Mouse (Mus musculus) MEL (cell line): ENCODE results near the gene Slc6a20b. TPM values are rescaled to one million over a fixed set of nuclear protein-coding genes. Genes with fewer than 3 reads are reported as not detected.

Source experiments
- DNase-seq: peaks from one replicate; pipeline ENCODE4 v3.0.0; 2011; ENCODE audit warnings: low read depth, low spot score
- H3K27ac ChIP-seq: 2 replicates; pipeline ENCODE4 v1.5.1; 2012; ENCODE audit warnings: low read depth, mild to moderate bottlenecking, control low read depth, low read length, moderate library complexity; ENCODE audit not compliant: control insufficient read depth
- H3K27me3 ChIP-seq, 2 experiments: fragments of 150-350 bp in 1 of 2; sonication (generic) in 1 of 2; 2 replicates each; pipeline ENCODE4 v1.6.1; 2012; ENCODE audit warnings: low read length in 2 of 2, mild to moderate bottlenecking in 2 of 2, improper control_type of control experiment in 1 of 2, moderate library complexity in 1 of 2; ENCODE audit not compliant: insufficient read depth in 2 of 2, control insufficient read depth in 1 of 2
- H3K36me3 ChIP-seq, 2 experiments: 2 replicates each; pipeline ENCODE4 v1.6.1; 2012 to 2014; ENCODE audit warnings: low read length in 2 of 2, improper control_type of control experiment in 1 of 2, inconsistent platforms in 1 of 2, mild to moderate bottlenecking in 1 of 2; ENCODE audit not compliant: insufficient read depth in 2 of 2, control insufficient read depth in 1 of 2
- H3K4me1 ChIP-seq, 2 experiments: fragments of 150-350 bp in 1 of 2; sonication (generic) in 1 of 2; 2 replicates each; pipeline ENCODE4 v1.6.1; 2012; ENCODE audit warnings: low read length in 2 of 2, improper control_type of control experiment in 1 of 2, mild to moderate bottlenecking in 1 of 2; ENCODE audit not compliant: insufficient read depth in 2 of 2, control insufficient read depth in 1 of 2
- H3K4me3 ChIP-seq, 2 experiments: fragments of 150-350 bp in 1 of 2; sonication (generic) in 1 of 2; 2 replicates each; pipeline ENCODE4 v1.5.1; 2012; ENCODE audit warnings: low read depth in 2 of 2, low read length in 2 of 2, mild to moderate bottlenecking in 2 of 2, moderate library complexity in 2 of 2, control low read depth in 1 of 2, improper control_type of control experiment in 1 of 2; ENCODE audit not compliant: control insufficient read depth in 1 of 2, insufficient read depth in 1 of 2
- H3K79me2 ChIP-seq: 2 replicates; pipeline ENCODE4 v1.6.1; 2012; ENCODE audit warnings: mild to moderate bottlenecking, low read length, moderate library complexity; ENCODE audit not compliant: control insufficient read depth, poor library complexity, insufficient read depth
- H3K9ac ChIP-seq: 2 replicates; pipeline ENCODE4 v1.6.1; 2012; ENCODE audit warnings: low read depth, mild to moderate bottlenecking, control low read depth, low read length, moderate library complexity; ENCODE audit not compliant: control insufficient read depth, poor library complexity, severe bottlenecking
- H3K9me3 ChIP-seq: fragments of 150-350 bp; sonication (generic); replicated peaks from 2 replicates; pipeline ENCODE4 v1.6.1; 2012; ENCODE audit warnings: mild to moderate bottlenecking, low read length, improper control_type of control experiment, moderate library complexity; ENCODE audit not compliant: insufficient read depth
- CHD2 ChIP-seq: IDR thresholded peaks from 2 replicates; pipeline ENCODE4 v1.6.1; 2011; ENCODE audit warnings: low read length, improper control_type of control experiment
- CTCF ChIP-seq, 3 experiments: IDR thresholded peaks in 2 of 3; conservative IDR thresholded peaks in 1 of 3; 2 replicates each; pipeline ENCODE4 v1.5.1; 2011 to 2012; ENCODE audit warnings: low read length in 3 of 3, low read depth in 2 of 3, mild to moderate bottlenecking in 2 of 3, improper control_type of control experiment in 1 of 3, inconsistent platforms in 1 of 3, mixed read lengths in 1 of 3, moderate library complexity in 1 of 3; ENCODE audit not compliant: control insufficient read depth in 1 of 3, insufficient read depth in 1 of 3, poor library complexity in 1 of 3, severe bottlenecking in 1 of 3
- E2F4 ChIP-seq: IDR thresholded peaks from 2 replicates; pipeline ENCODE4 v1.6.1; 2011; ENCODE audit warnings: low read depth, low read length, improper control_type of control experiment, borderline replicate concordance
- EP300 ChIP-seq, 2 experiments: IDR thresholded peaks; 2 replicates each; pipeline ENCODE4 v1.6.1; 2011; ENCODE audit warnings: improper control_type of control experiment in 2 of 2, low read length in 2 of 2, low read depth in 1 of 2, mild to moderate bottlenecking in 1 of 2
- ETS1 ChIP-seq: IDR thresholded peaks from 2 replicates; pipeline ENCODE4 v1.6.1; 2012; ENCODE audit warnings: low read depth, mild to moderate bottlenecking, inconsistent platforms, low read length, improper control_type of control experiment, moderate library complexity
- GABPA ChIP-seq: IDR thresholded peaks from 2 replicates; pipeline ENCODE4 v1.6.1; 2012; ENCODE audit warnings: low read depth, mild to moderate bottlenecking, inconsistent platforms, low read length, improper control_type of control experiment, moderate library complexity
- GATA1 ChIP-seq: IDR thresholded peaks from 2 replicates; pipeline ENCODE4 v1.6.1; 2011; ENCODE audit warnings: low read depth, low read length, improper control_type of control experiment
- HCFC1 ChIP-seq: IDR thresholded peaks from 2 replicates; pipeline ENCODE4 v1.6.1; 2012; ENCODE audit warnings: low read depth, mild to moderate bottlenecking, inconsistent platforms, low read length, improper control_type of control experiment, moderate library complexity
- JUND ChIP-seq: IDR thresholded peaks from 2 replicates; pipeline ENCODE4 v1.6.1; 2011; ENCODE audit warnings: low read depth, mild to moderate bottlenecking, improper control_type of control experiment, low read length
- KAT2A ChIP-seq: conservative IDR thresholded peaks from 2 replicates; pipeline ENCODE4 v1.6.1; 2012; ENCODE audit warnings: low read depth, low read length, improper control_type of control experiment, inconsistent platforms
- MAFK ChIP-seq: IDR thresholded peaks from 2 replicates; pipeline ENCODE4 v1.6.1; 2011; ENCODE audit warnings: low read depth, mild to moderate bottlenecking, low read length, improper control_type of control experiment, borderline replicate concordance
- MAX ChIP-seq: IDR thresholded peaks from 2 replicates; pipeline ENCODE4 v1.6.1; 2011; ENCODE audit warnings: low read length, improper control_type of control experiment
- MAZ ChIP-seq: IDR thresholded peaks from 2 replicates; pipeline ENCODE4 v1.6.1; 2012; ENCODE audit warnings: low read depth, mild to moderate bottlenecking, inconsistent platforms, low read length, improper control_type of control experiment
- MEF2A ChIP-seq: IDR thresholded peaks from 2 replicates; pipeline ENCODE4 v1.6.1; 2014; ENCODE audit warnings: low read depth, mild to moderate bottlenecking, inconsistent platforms, low read length, improper control_type of control experiment; ENCODE audit not compliant: poor library complexity, insufficient replicate concordance, severe bottlenecking; ENCODE audit errors: extremely low read depth
- NELFE ChIP-seq: IDR thresholded peaks from 2 replicates; pipeline ENCODE4 v1.6.1; 2011; ENCODE audit warnings: low read depth, low read length, improper control_type of control experiment
- NRF1 ChIP-seq: IDR thresholded peaks from 2 replicates; pipeline ENCODE4 v1.6.1; 2014; ENCODE audit warnings: low read depth, mild to moderate bottlenecking, inconsistent platforms, low read length, improper control_type of control experiment, moderate library complexity; ENCODE audit not compliant: poor library complexity, insufficient read depth, severe bottlenecking
- RAD21 ChIP-seq: IDR thresholded peaks from 2 replicates; pipeline ENCODE4 v1.6.1; 2011; ENCODE audit warnings: mild to moderate bottlenecking, low read depth, low read length, improper control_type of control experiment
- RCOR1 ChIP-seq: IDR thresholded peaks from 2 replicates; pipeline ENCODE4 v1.6.1; 2012; ENCODE audit warnings: low read depth, mild to moderate bottlenecking, inconsistent platforms, low read length, improper control_type of control experiment
- SIN3A ChIP-seq: IDR thresholded peaks from 2 replicates; pipeline ENCODE4 v1.6.1; 2012; ENCODE audit warnings: low read length, improper control_type of control experiment, inconsistent platforms
- SMC3 ChIP-seq: IDR thresholded peaks from 2 replicates; pipeline ENCODE4 v1.6.1; 2011; ENCODE audit warnings: low read depth, low read length, improper control_type of control experiment
- TCF12 ChIP-seq: IDR thresholded peaks from 2 replicates; pipeline ENCODE4 v1.6.1; 2014; ENCODE audit warnings: low read depth, mild to moderate bottlenecking, inconsistent platforms, low read length, improper control_type of control experiment, moderate library complexity
- USF1 ChIP-seq: IDR thresholded peaks from 2 replicates; pipeline ENCODE4 v1.6.1; 2014; ENCODE audit warnings: low read depth, mild to moderate bottlenecking, inconsistent platforms, low read length, improper control_type of control experiment, moderate library complexity
- ZC3H11A ChIP-seq: IDR thresholded peaks from 2 replicates; pipeline ENCODE4 v1.6.1; 2012; ENCODE audit warnings: low read depth, mild to moderate bottlenecking, inconsistent platforms, low read length, improper control_type of control experiment
- ZKSCAN1 ChIP-seq: IDR thresholded peaks from 2 replicates; pipeline ENCODE4 v1.6.1; 2012; ENCODE audit warnings: low read depth, mild to moderate bottlenecking, inconsistent platforms, low read length, improper control_type of control experiment, moderate library complexity
- ZMIZ1 ChIP-seq: IDR thresholded peaks from 2 replicates; pipeline ENCODE4 v1.6.1; 2012; ENCODE audit warnings: low read depth, mild to moderate bottlenecking, inconsistent platforms, low read length, improper control_type of control experiment, moderate library complexity
- polyA plus RNA-seq, 2 experiments: library from polyadenylated mRNA; stranded (reverse) in 1 of 2; unstranded in 1 of 2; fragments of >175 nt in 1 of 2; fragments of >200 nt in 1 of 2; gene quantifications; 2 replicates each; pipeline versions ENCODE4 v1.2.1 to v1.2.4; 2012; ENCODE audit warnings: low replicate concordance in 2 of 2, low read depth in 1 of 2; ENCODE audit not compliant: insufficient read length in 2 of 2, insufficient read depth in 1 of 2, missing spikeins in 1 of 2
- total RNA-seq: library from RNA; depleted of rRNA; stranded (reverse); fragments of 300-350 nt; gene quantifications from 2 replicates; pipeline ENCODE4 v1.2.3, GENCODE M21; 2012

The Slc6a20b gene
- total and polyA plus RNA-seq, 3 experiments = 0.01 to 0.35 TPM; not detected in 1

DNA sequence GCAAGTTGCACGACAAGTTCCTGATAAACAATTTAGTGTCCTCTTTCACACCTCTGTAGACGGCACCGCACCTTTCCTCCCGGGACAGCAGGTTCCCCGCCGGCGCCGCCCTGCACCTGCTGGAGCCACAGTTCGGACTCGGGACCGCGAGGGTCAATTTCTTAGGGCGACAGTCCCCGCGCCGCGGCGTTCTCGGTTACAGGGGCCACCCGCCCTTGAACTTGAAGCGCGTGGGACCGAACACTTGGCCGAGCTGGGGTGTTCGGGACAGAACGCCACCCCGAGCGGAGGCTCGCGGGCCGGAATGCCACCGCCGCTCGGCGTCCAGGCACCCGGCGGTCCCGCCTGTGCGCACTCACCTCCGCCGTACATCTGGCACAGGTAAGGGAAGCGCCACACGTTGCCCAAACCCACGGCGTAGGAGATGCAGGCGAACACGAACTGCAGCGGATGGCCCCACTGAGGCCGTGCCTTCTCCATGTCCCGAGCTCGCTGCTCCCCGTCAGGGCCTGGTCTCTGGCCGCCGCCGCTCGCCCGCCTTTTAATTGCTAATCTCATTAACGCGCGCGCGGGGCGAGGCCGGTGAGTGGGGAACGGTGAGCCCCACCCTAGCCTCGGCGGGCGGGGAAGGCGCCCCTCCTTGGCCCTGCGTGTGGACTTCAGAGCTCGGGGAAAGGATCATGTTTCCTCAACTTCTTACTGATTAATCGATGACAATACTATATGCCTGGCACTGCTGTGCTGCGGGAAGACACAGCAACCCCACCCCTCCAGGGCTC is 46.2 kb upstream of the Slc6a20b start, which contains the start of the genes Ccr9 and Slc6a20a:
Gene Ccr9 (plus strand): TSS at position 113 of the 779 bp plus-strand sequence.
Gene Slc6a20a (minus strand): TSS at position 559 of the 779 bp plus-strand sequence.
- H3K36me3 ChIP-seq = no peaks in the 10 kb centered on the region

GRCm38 (mm10) chr9:123665645-123666044 is 33.3 kb upstream of the Slc6a20b start:
- Histone ChIP-seq H3K4me1 (no peaks in the 10 kb centered on the region), H3K4me3 (no peak overlapping the region), H3K9ac (no peak overlapping the region)
- peak; percentile 72 for DNase-seq
- no peak for TF ChIP-seq JUND
- peak; percentile 67 for TF ChIP-seq ZC3H11A
- TF ChIP-seq HCFC1 = no peak
- no peak for TF ChIP-seq NRF1
- TF ChIP-seq ETS1 = no peak
- TF ChIP-seq GATA1 = peak; percentile 39; the same call in 1 of the 2 replicates
- TF ChIP-seq EP300 (IDR thresholded peaks at IDR 0.05; ENCODE audit: low read depth in 1 of 2, low read length in 2 of 2) = 0 out of 4 replicates have a peak, but pooled peaks of 1 of the 2 experiments have one; percentile 12
- TF ChIP-seq ZKSCAN1 = no peak
- TF ChIP-seq RCOR1 = no peak
- TF ChIP-seq RAD21 = peak; percentile 66
- TF ChIP-seq SMC3 = peak; percentile 85
- no peak for TF ChIP-seq TCF12
- TF ChIP-seq SIN3A = no peak
- TF ChIP-seq CHD2 = no peak
- TF ChIP-seq E2F4 = no peak
- TF ChIP-seq GABPA = no peak
- no peak for TF ChIP-seq MEF2A
- TF ChIP-seq KAT2A = no peak
- no peak for TF ChIP-seq MAZ
- TF ChIP-seq CTCF (IDR thresholded peaks at IDR 0.05 in 2 of 3, conservative IDR thresholded peaks at IDR 0.05 in 1 of 3; ENCODE audit: control insufficient read depth in 1 of 3, insufficient read depth in 1 of 3, low read depth in 2 of 3, low read length in 3 of 3, poor library complexity in 1 of 3, severe bottlenecking in 1 of 3) = peak; percentile 49 to 76 (median 57)
- TF ChIP-seq NELFE = no peak
- TF ChIP-seq, all 39 proteins: peak for 6
- Histone ChIP-seq H3K79me2 (no peaks in the 10 kb centered on the region), H3K27me3 (no peaks in the 10 kb centered on the region), H3K9me3 (no peaks in the 10 kb centered on the region), H3K36me3 (no peaks in the 10 kb centered on the region), H3K27ac (no peak overlapping the region)

More for the DNA sequence above, 46.2 kb upstream of the Slc6a20b start, which contains the start of the genes Ccr9 and Slc6a20a:
- Histone ChIP-seq H3K27me3 (peaks cover 28 to 30% of the 10 kb centered on the region in 2 experiments), H3K27ac (no peak within 1 kb of the TSS), H3K9ac (no peak within 1 kb of the TSS), H3K9me3 (no peaks in the 10 kb centered on the region), H3K79me2 (no peaks in the 10 kb centered on the region), H3K4me3 (no peak within 1 kb of the TSS), H3K4me1 (no peaks in the 10 kb centered on the region)
- no peak for TF ChIP-seq ZMIZ1
- no peak for TF ChIP-seq USF1
- TF ChIP-seq MAFK = no peak
- no peak for TF ChIP-seq MAX
- no peak for TF ChIP-seq GABPA
- TF ChIP-seq ETS1 = no peak
- TF ChIP-seq GATA1 = no peak
- TF ChIP-seq MAZ = no peak
- no peak for TF ChIP-seq JUND
- TF ChIP-seq SIN3A = no peak
- DNase-seq = no peak
